Mouse (Mus musculus): ENCODE data around the gene Ankrd37. TPM values are rescaled to one million over a fixed set of nuclear protein-coding genes. Genes with fewer than 3 reads are reported as not detected.
A peak's percentile ranks its signal among the peaks of the same experiment; 100 is the strongest.

Gene Ankrd37
- polyA plus RNA-seq, 1 experiment from 2014 or later, result 18.5 TPM

DNA sequence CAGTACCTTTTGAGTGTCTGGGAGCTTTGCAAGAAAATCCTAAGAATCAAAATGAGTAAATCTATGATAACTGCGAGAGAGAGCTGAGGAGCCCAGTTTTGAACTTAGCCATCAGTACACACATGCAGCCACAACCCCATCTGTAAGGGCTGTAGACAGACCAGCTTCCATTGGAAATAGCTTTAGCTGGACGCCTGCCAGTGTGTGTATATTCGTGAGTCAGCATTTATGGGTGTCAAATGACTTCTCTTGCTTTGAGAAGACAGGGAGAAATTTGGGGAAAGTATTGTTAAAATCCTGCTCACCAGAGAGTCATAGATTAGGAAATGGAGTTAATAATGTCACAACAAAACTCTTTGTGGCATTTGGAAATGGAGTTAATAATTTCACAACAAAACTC, 18.8 kb downstream of the Ankrd37 start:
- DNase-seq (ENCODE audit: low spot score, missing footprints) (no peak), ATAC-seq (ENCODE audit: low FRiP score) (no peak)
- H3K9ac ChIP-seq (ENCODE audit: low read length), result no peak overlapping the region
- H3K4me3 ChIP-seq (ENCODE audit: low read depth, low read length), result no peak overlapping the region
- no peak overlapping the region for H3K4me2 ChIP-seq
- H3K9me3 ChIP-seq (ENCODE audit: control insufficient read depth, low read length), result no peaks in the 10 kb centered on the region
- H3K27ac ChIP-seq (ENCODE audit: low read depth, low read length), result no peak overlapping the region
- 94% methylated on average over 3 of the region's 3 CpGs for WGBS
- H3K4me1 ChIP-seq (ENCODE audit: control insufficient read depth, insufficient read depth, low read length), result no peaks in the 10 kb centered on the region
- no peaks in the 10 kb centered on the region for H3K27me3 ChIP-seq (ENCODE audit: control insufficient read depth, insufficient read depth, low read length)
- H3K36me3 ChIP-seq (ENCODE audit: control insufficient read depth, insufficient read depth, low read length), result peaks cover 2% of the 10 kb centered on the region

DNA sequence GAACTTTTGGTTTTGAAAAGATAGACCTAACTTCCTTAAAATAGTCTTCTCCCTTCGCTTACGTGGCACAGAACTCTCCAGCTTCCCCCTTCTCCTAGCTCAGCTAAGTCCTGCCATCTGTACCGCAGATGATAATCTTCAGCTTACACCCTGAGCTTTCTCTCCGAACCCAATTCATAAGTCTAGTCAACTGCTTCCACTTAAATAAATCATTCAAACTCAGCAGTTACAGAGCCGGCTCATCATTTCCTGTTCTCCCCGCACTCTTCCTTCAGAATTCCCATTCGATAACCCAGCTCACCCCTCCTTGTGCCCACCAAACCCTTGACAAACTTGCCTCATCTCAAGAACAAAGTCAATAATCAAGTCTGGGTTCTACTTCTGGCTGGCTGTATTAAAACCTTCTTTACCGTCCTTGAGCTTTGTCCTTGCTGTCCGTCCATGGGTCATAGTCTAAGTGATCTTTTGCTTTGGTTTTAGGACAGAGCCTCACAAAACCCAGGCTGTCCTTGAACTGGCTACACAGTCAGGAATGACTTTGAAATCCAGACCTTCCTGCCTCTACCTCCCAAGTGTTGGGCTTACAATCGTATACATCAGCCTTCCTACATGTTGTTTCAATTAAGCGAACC, 29.6 kb downstream of the Ankrd37 start:
- DNase-seq (ENCODE audit: low spot score, missing footprints) (no peak), ATAC-seq (ENCODE audit: low FRiP score) (peak; percentile 11)
- 76% methylated on average over 11 of the region's 11 CpGs for WGBS
- Histone ChIP-seq H3K9ac (ENCODE audit: low read length) (peak overlapping the region; percentile 66; the same call in 1 of the 2 replicates), H3K4me2 (peak overlapping the region; percentile 66), H3K4me3 (ENCODE audit: low read depth, low read length) (peak overlapping the region; percentile 60), H3K4me1 (ENCODE audit: control insufficient read depth, insufficient read depth, low read length) (peaks cover 7% of the 10 kb centered on the region), H3K9me3 (ENCODE audit: control insufficient read depth, low read length) (no peaks in the 10 kb centered on the region), H3K36me3 (ENCODE audit: control insufficient read depth, insufficient read depth, low read length) (peaks cover 4% of the 10 kb centered on the region; the same call in 1 of the 2 replicates), H3K27me3 (ENCODE audit: control insufficient read depth, insufficient read depth, low read length) (no peaks in the 10 kb centered on the region), H3K27ac (ENCODE audit: low read depth, low read length) (no peak overlapping the region)

GRCm38 (mm10) chr8:45975126-45975836, 30.2 kb downstream of the Ankrd37 start, which contains the start of the genes 1700029J07Rik and Ufsp2:
1700029J07Rik (minus strand) TSS chr8:45975252.
Ufsp2 (plus strand) TSS chr8:45975528.
- under 1% methylated on average over 57 of the region's 57 CpGs for WGBS
- 0 out of 2 replicates have a peak, but pooled peaks cover 2% of the 10 kb centered on the region for H3K36me3 ChIP-seq (ENCODE audit: control insufficient read depth, insufficient read depth, low read length)
- peak within 1 kb of the TSS; percentile 66 for H3K9ac ChIP-seq (ENCODE audit: low read length)
- peaks cover 7% of the 10 kb centered on the region for H3K4me1 ChIP-seq (ENCODE audit: control insufficient read depth, insufficient read depth, low read length)
- H3K9me3 ChIP-seq (ENCODE audit: control insufficient read depth, low read length), result no peaks in the 10 kb centered on the region
- H3K27me3 ChIP-seq (ENCODE audit: control insufficient read depth, insufficient read depth, low read length), result no peaks in the 10 kb centered on the region
- H3K4me3 ChIP-seq (ENCODE audit: low read depth, low read length), result peak within 1 kb of the TSS; percentile 60
- H3K4me2 ChIP-seq, result peak within 1 kb of the TSS; percentile 66
- peak; percentile 100 for DNase-seq (ENCODE audit: low spot score, missing footprints)
- H3K27ac ChIP-seq (ENCODE audit: low read depth, low read length), result peak within 1 kb of the TSS; percentile 63
- peak; percentile 99 for ATAC-seq (ENCODE audit: low FRiP score)

DNA sequence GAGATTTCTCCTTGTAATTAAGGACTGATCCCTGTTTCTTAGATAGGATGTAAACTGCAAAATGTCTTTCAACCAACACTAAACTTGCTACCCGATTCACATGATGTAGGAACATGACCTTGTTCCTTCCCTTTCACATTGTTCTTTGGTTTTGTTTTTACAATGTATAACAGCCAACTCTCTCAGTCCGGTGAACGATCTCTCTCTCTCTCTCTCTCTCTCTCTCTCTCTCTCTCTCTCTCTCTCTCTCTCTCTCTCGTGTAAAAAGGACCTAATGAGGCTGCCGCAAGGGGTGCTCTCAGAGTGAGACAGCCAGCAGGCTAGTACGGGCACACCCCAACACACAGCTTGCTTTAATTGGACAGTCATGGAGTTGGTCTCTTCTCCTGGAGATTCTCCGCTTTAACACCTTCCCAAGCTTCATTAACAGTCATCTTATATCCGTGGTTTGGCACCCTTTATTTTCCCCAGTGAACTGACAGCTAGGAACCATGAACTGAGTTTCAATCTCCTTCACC, 31.5 kb downstream of the Ankrd37 start:
- H3K4me3 ChIP-seq (ENCODE audit: low read depth, low read length), result no peak overlapping the region

GRCm38 (mm10) chr8:45970894-45971293, 34.6 kb downstream of the Ankrd37 start:
- Histone ChIP-seq H3K9ac (ENCODE audit: low read length) (no peak overlapping the region), H3K4me3 (ENCODE audit: low read depth, low read length) (no peak overlapping the region), H3K27ac (ENCODE audit: low read depth, low read length) (no peak overlapping the region), H3K4me1 (ENCODE audit: control insufficient read depth, insufficient read depth, low read length) (peaks cover 3% of the 10 kb centered on the region), H3K9me3 (ENCODE audit: control insufficient read depth, low read length) (no peaks in the 10 kb centered on the region), H3K36me3 (ENCODE audit: control insufficient read depth, insufficient read depth, low read length) (no peaks in the 10 kb centered on the region), H3K27me3 (ENCODE audit: control insufficient read depth, insufficient read depth, low read length) (no peaks in the 10 kb centered on the region), H3K4me2 (no peak overlapping the region)
- no peak for ATAC-seq (ENCODE audit: low FRiP score)
- peak; percentile 56 for DNase-seq (ENCODE audit: low spot score, missing footprints)
- 94% methylated on average over 12 of the region's 12 CpGs for WGBS

More for the DNA sequence above, 31.5 kb downstream of the Ankrd37 start:
- DNase-seq (ENCODE audit: low spot score, missing footprints), result no peak
- H3K9ac ChIP-seq (ENCODE audit: low read length), result no peak overlapping the region
- no peaks in the 10 kb centered on the region for H3K27me3 ChIP-seq (ENCODE audit: control insufficient read depth, insufficient read depth, low read length)
- 75% methylated on average over 8 of the region's 8 CpGs for WGBS
- no peak overlapping the region for H3K27ac ChIP-seq (ENCODE audit: low read depth, low read length)
- H3K4me2 ChIP-seq, result no peak overlapping the region
- H3K9me3 ChIP-seq (ENCODE audit: control insufficient read depth, low read length), result no peaks in the 10 kb centered on the region
- no peaks in the 10 kb centered on the region for H3K36me3 ChIP-seq (ENCODE audit: control insufficient read depth, insufficient read depth, low read length)
- no peak for ATAC-seq (ENCODE audit: low FRiP score)
- H3K4me1 ChIP-seq (ENCODE audit: control insufficient read depth, insufficient read depth, low read length), result peaks cover 7% of the 10 kb centered on the region

GRCm38 (mm10) chr8:45950622-45951021, 54.9 kb downstream of the Ankrd37 start:
- no peaks in the 10 kb centered on the region for H3K36me3 ChIP-seq (ENCODE audit: control insufficient read depth, insufficient read depth, low read length)
- no peak overlapping the region for H3K4me3 ChIP-seq (ENCODE audit: low read depth, low read length)
- no peak overlapping the region for H3K27ac ChIP-seq (ENCODE audit: low read depth, low read length)
- ATAC-seq (ENCODE audit: low FRiP score), result no peak
- H3K4me1 ChIP-seq (ENCODE audit: control insufficient read depth, insufficient read depth, low read length), result no peaks in the 10 kb centered on the region
- no peaks in the 10 kb centered on the region for H3K27me3 ChIP-seq (ENCODE audit: control insufficient read depth, insufficient read depth, low read length)
- H3K9me3 ChIP-seq (ENCODE audit: control insufficient read depth, low read length), result no peaks in the 10 kb centered on the region
- no peak for DNase-seq (ENCODE audit: low spot score, missing footprints)
- 57% methylated on average over 2 of the region's 2 CpGs for WGBS
- H3K9ac ChIP-seq (ENCODE audit: low read length), result no peak overlapping the region
- H3K4me2 ChIP-seq, result no peak overlapping the region

Other genes with a start within 250 kb of the Ankrd37 start
- 34.4 and 42.2 TPM in 2 replicates for gene Pdlim3, start 120.2 kb downstream of the Ankrd37 start, polyA plus RNA-seq (2014; fragmentation: Nextera tagmentation; extraction: Ambion mirVana)
- 0.19 TPM in 1 of 2 replicates, not detected in the other for gene Ccdc110, start 71.1 kb downstream of the Ankrd37 start, polyA plus RNA-seq (2014; fragmentation: Nextera tagmentation; extraction: Ambion mirVana)
- gene 1700029J07Rik, start 30.5 kb downstream of the Ankrd37 start, polyA plus RNA-seq (2014; fragmentation: Nextera tagmentation; extraction: Ambion mirVana), result 2.8 and 3.4 TPM in 2 replicates
- 52.6 and 55.0 TPM in 2 replicates for gene Ufsp2, start 30.2 kb downstream of the Ankrd37 start, polyA plus RNA-seq (2014; fragmentation: Nextera tagmentation; extraction: Ambion mirVana)
- gene Lrp2bp, start 6.4 kb downstream of the Ankrd37 start, polyA plus RNA-seq (2014; fragmentation: Nextera tagmentation; extraction: Ambion mirVana), result 0.11 and 0.44 TPM in 2 replicates
- gene Cfap97, start 146.1 kb upstream of the Ankrd37 start, polyA plus RNA-seq (2014; fragmentation: Nextera tagmentation; extraction: Ambion mirVana), result 21.7 and 21.8 TPM in 2 replicates
- 5.9 and 7.1 TPM in 2 replicates for gene Snx25, start 146.5 kb upstream of the Ankrd37 start, polyA plus RNA-seq (2014; fragmentation: Nextera tagmentation; extraction: Ambion mirVana)
- gene Slc25a4, start 205.6 kb upstream of the Ankrd37 start, polyA plus RNA-seq (2014; fragmentation: Nextera tagmentation; extraction: Ambion mirVana), result 477 and 504 TPM in 2 replicates